Mouse (Mus musculus) kidney, postnatal 25 days (tissue): ENCODE data around the gene Kalrn.

Source experiments
- DNase-seq, 2 experiments: peaks; one replicate each; pipeline ENCODE4 v3.0.0; 2021; ENCODE audit warnings: mixed read lengths in 2 of 2

Kalrn gene

GRCm38 (mm10) chr16:34011991-34012845, 561.1 kb downstream of the Kalrn start:
- DNase-seq, result no peak

GRCm38 (mm10) chr16:34009567-34009966, 563.8 kb downstream of the Kalrn start:
- no peak for DNase-seq

- no peak for DNase-seq
Measured at GRCm38 (mm10) chr16:34005986-34006385, 567.3 kb downstream of the Kalrn start.

GRCm38 (mm10) chr16:34004128-34004578, 569.2 kb downstream of the Kalrn start:
- DNase-seq, result peak in 1 of 2 experiments; percentile 44

GRCm38 (mm10) chr16:34003566-34004127, 569.7 kb downstream of the Kalrn start:
- no peak for DNase-seq

- no peak for DNase-seq
Measured at GRCm38 (mm10) chr16:34000715-34001114, 572.6 kb downstream of the Kalrn start.

GRCm38 (mm10) chr16:33999388-33999787, 573.9 kb downstream of the Kalrn start:
- peak; percentile 60 to 78 for DNase-seq

- no peak for DNase-seq
Measured at GRCm38 (mm10) chr16:33998011-33998410, 575.3 kb downstream of the Kalrn start.

GRCm38 (mm10) chr16:33996030-33996429, 577.3 kb downstream of the Kalrn start:
- DNase-seq, result peak; percentile 70 to 84

GRCm38 (mm10) chr16:33995496-33995895, 577.8 kb downstream of the Kalrn start:
- no peak for DNase-seq

GRCm38 (mm10) chr16:33994321-33994720, 579.0 kb downstream of the Kalrn start:
- DNase-seq, result no peak

GRCm38 (mm10) chr16:33990712-33991111, 582.6 kb downstream of the Kalrn start:
- no peak for DNase-seq

- DNase-seq, result no peak
Measured at GRCm38 (mm10) chr16:33989106-33989505, 584.2 kb downstream of the Kalrn start.

GRCm38 (mm10) chr16:33988358-33989012, 584.8 kb downstream of the Kalrn start:
- peak; percentile 72 to 79 for DNase-seq

GRCm38 (mm10) chr16:33986993-33987392, 586.3 kb downstream of the Kalrn start:
- DNase-seq, result no peak

GRCm38 (mm10) chr16:33985372-33985771, 588.0 kb downstream of the Kalrn start:
- DNase-seq, result no peak

GRCm38 (mm10) chr16:33983712-33984111, 589.6 kb downstream of the Kalrn start:
- no peak for DNase-seq

GRCm38 (mm10) chr16:33979855-33980254, 593.5 kb downstream of the Kalrn start:
- no peak for DNase-seq

- DNase-seq, result no peak
Measured at GRCm38 (mm10) chr16:33967283-33967640, 606.1 kb downstream of the Kalrn start.

GRCm38 (mm10) chr16:33966538-33967282, 606.6 kb downstream of the Kalrn start, which contains the start of gene Umps:
Umps (minus strand) TSS chr16:33967038.
- peak; percentile 82 to 88 for DNase-seq

- DNase-seq, result peak in 1 of 2 experiments; percentile 44
Measured at GRCm38 (mm10) chr16:33965878-33966537, 607.3 kb downstream of the Kalrn start.

GRCm38 (mm10) chr16:33963509-33963908, 609.8 kb downstream of the Kalrn start:
- DNase-seq, result peak; percentile 55 to 79
